Mouse (Mus musculus): ENCODE data around the gene Adprh.
A peak's percentile ranks its signal among the peaks of the same experiment; 100 is the strongest.
"Not testable (repeated sequence)": the region's sequence is repeated elsewhere in the genome, so short reads cannot be mapped to it uniquely, and the experiment has no call there.

Gene Adprh

GRCm38 (mm10) chr16:38452442-38453202 lies at the start of gene Adprh:
TSS of gene Adprh (minus strand) at chr16:38452703.
- DNase-seq (ENCODE audit: low spot score): peak; percentile 81

DNA sequence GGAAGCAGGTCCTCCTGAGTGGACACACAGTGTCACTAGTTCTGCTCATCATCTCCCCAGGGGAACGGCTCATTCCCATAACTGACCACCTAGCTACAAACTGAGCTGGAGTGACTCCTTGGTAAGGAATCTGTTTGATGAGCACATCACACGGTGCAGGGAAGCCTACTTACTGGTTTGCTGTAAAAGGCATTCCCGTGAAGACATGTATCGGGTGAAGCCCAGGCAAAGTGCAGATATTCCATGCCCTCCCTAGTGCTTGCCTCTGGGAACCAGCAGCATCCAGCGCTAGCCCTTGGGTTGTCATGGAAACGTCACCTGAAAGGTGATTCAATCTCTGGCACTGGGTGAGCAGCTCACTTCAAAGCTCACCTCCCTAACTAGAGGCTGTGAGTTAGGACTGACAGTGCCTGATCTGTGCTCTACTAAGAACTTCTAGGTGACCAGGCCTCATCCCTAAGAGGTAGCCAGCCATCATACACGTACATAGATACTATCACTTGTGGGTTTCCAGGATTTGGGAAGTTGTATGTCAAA lies 44.2 kb upstream of the Adprh start:
- no peak for DNase-seq (ENCODE audit: low spot score)

DNA sequence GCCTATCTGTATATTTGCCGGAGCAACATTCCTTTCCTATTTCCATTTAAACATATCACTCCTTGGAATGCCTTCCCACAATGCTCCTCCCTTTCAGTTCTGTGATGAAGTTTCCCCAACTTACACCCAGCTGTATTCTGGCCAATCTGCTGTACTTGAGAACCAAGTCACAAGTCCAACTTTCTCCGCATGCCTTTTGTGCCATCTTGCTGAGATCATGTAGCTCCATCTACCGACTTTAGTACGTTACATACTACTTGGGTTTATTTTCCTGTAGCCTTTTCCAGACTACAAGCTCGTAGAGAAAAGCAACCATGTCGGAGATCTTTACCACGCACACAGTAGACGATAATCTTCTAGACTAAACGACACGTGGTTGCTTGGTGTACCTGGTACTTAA lies 41.4 kb upstream of the Adprh start:
- DNase-seq (ENCODE audit: low spot score): no peak

GRCm38 (mm10) chr16:38492551-38492950 lies 40.0 kb upstream of the Adprh start:
- no peak for DNase-seq (ENCODE audit: low spot score)

DNA sequence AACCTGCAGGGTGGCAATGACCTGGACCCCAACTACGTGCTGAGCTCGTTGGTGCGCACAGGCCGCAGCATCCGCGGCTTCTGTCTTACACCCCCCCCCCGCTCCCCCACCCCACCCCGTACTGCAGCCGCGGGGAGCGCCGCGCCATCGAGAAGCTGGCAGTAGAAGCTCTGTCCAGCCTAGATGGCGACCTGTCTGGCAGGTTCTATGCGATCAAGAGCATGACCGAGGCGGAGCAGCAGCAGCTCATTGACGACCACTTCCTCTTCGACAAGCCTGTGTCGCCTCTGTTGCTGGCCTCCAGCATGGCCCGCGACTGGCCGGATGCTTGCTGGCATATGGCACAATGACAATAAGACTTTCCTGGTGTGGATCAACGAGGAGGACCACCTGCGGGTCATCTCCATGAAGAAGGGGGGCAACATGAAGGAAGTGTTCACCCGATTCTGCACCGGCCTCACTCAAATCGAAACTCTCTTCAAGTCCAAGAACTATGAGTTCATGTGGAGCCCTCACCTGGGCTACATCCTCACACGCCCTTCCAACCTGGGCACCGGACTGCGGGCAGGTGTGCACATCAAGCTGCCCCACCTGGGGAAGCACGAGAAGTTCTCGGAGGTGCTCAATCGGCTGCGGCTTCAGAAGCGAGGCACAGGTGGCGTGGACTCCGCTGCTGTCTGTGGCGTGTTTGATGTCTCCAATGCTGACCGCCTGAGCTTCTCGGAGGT lies 31.2 kb upstream of the Adprh start:
- DNase-seq (ENCODE audit: low spot score): no peak

GRCm38 (mm10) chr16:38482780-38483562 lies 30.5 kb upstream of the Adprh start:
- DNase-seq (ENCODE audit: low spot score): no peak

GRCm38 (mm10) chr16:38481327-38481726 lies 28.8 kb upstream of the Adprh start:
- DNase-seq (ENCODE audit: low spot score): no peak

DNA sequence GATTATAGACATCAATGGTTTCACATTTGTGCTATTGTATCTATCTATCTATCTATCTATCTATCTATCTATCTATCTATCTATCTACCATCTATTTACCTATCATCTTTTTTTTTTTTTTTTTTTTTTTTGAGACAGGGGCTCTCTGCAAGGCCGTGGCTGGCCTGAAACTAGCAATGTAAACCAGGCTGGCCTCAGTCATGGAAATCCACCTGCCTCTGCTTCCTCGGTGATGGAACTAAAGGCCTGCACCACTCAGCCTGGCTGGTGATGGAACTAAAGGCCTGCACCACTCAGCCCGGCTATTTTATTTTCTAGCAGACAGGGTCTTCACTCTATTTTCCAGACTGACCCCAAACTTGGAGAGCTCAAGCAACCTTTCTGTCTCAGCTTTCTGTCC lies 25.8 kb upstream of the Adprh start:
- DNase-seq (ENCODE audit: low spot score): no peak

GRCm38 (mm10) chr16:38477241-38477608 lies 24.7 kb upstream of the Adprh start:
- DNase-seq (ENCODE audit: low spot score): not testable (repeated sequence)

GRCm38 (mm10) chr16:38476312-38477240 lies 24.1 kb upstream of the Adprh start:
- no peak for DNase-seq (ENCODE audit: low spot score)

GRCm38 (mm10) chr16:38475681-38476311 lies 23.3 kb upstream of the Adprh start:
- DNase-seq (ENCODE audit: low spot score): no peak

DNA sequence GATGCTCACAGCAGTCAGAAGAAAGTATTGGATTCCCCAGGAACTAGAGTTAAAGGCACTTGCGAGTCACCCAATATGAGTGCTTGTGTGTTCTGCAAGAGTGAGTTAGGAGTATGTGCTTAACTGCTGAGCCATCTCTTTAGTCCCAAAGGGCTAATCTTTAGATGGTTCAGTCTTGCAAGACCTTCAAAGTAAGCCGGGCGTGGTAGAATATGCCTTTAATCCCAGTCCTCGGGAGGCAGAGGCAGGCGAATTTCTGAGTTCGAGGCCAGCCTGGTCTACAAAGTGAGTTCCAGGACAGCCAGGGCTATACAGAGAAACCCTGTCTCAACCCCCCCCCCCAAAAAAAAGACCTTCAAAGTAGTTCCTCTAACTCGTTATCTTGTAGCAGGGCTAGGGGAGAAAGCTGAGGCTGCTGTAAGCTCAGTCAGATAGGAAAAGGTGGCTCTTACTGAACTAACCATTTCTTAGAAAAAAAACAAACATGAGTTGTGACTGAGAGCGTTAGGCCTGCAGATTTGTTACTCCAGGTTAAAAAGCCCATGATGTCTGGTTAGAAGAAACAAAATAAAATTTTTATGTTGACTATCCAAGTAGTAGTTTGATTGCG lies 22.3 kb upstream of the Adprh start:
- DNase-seq (ENCODE audit: low spot score): no peak

- no peak for DNase-seq (ENCODE audit: low spot score)
Measured at GRCm38 (mm10) chr16:38473661-38474060, 21.2 kb upstream of the Adprh start.

DNA sequence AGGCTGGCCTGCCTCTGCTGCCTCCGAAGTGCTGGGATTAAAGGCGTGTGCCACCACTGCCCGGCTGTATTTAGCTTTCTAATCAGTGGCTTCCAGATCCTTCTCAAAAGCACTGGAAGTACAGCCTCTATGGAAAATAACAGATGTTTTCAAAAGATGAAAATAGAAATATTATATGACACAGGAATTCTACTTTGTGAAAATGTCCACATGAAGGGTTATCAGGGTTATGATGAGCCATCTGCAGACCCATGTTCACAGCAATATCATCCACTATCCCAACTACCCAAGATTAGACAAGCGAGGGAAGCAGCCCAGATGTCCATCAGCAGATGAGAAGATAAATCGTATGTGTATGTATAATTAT lies 20.0 kb upstream of the Adprh start:
- no peak for DNase-seq (ENCODE audit: low spot score)

DNA sequence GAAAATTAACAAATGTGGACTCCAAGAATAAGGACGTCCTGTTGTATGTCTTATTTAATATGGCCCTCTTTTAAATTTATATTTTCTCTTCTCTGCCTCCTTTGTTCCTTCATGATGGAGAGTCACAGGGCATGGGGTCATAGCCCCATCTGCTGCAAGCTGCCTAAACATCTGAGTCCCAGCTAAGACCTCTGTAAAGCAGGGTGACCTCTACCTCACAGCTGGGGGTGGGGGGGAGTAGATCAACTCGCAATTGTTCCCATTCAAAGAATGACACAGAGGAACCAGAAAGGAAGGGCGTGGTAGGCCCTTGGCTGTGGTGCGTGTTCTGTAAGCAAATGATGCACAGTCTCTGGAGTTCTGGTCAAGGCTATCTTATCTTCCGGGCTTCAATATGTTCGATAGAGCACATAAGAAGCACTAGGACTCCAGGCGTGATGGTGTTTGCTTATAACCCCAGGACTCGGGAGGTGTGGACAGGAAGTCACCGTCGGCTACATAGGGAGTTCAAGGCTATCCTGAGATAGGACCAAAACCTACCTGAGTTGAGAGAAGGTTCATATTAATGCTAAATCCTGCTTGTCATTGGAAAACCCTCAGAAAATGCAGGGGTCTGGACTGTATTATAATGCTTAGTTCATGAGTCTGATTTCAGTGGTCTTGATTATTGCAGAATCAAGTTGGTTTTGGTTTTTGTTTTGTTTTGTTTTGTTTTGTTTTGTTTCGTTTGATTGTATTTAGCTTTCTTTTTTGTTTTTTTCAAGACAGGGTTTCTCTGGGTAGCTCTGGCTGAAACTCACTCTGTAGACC lies 19.4 kb upstream of the Adprh start:
- no peak for DNase-seq (ENCODE audit: low spot score)

DNA sequence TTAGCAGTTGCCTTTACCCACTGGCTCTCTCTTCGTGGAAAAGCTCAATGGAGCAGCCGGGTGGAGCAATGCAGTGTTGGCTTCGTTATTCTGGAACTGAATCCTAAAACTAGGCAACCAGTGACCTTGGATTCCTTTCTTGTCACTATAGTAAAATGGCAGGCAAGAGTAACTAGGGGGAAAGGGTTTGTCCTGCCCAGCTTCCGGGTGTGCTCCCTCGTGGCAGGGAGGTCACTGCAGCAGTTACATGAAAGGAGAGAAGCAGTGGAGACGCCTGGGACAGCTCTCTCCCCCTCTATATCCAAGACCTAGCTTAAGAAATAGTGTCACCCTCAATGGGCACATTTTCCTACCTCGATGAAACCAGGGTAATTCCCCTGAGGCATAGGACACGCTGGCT lies 16.9 kb upstream of the Adprh start:
- no peak for DNase-seq (ENCODE audit: low spot score)

- no peak for DNase-seq (ENCODE audit: low spot score)
Measured at GRCm38 (mm10) chr16:38468706-38469018, 16.2 kb upstream of the Adprh start.

GRCm38 (mm10) chr16:38467917-38468705 lies 15.6 kb upstream of the Adprh start:
- DNase-seq (ENCODE audit: low spot score): no peak

Measured in spleen, adult 12 weeks (tissue).